Mouse (Mus musculus) intestine, postnatal 0 days (tissue): ENCODE results near the gene Scrt2. TPM values are rescaled to one million over a fixed set of nuclear protein-coding genes. Genes with fewer than 3 reads are reported as not detected.
A peak's percentile ranks its signal among the peaks of the same experiment; 100 is the strongest.

Source experiments
- ATAC-seq: fragments of 200-750 bp; cut with Nextera tagmentation; 2 replicates; pipeline ENCODE4 v1.8.0; 2017; ENCODE audit warnings: mild to moderate bottlenecking, moderate TSS enrichment, moderate library complexity
- H3K27ac ChIP-seq: fragments of 300-500 bp; sonication (generic); 2 replicates; pipeline ENCODE4 v1.5.1; 2014; ENCODE audit warnings: mild to moderate bottlenecking, low read depth, low read length, moderate library complexity
- H3K27me3 ChIP-seq: fragments of 300-500 bp; sonication (generic); replicated peaks from 2 replicates; pipeline ENCODE4 v1.6.1; 2014; ENCODE audit warnings: low read length, mixed read lengths; ENCODE audit not compliant: control insufficient read depth, insufficient read depth
- H3K36me3 ChIP-seq: fragments of 300-500 bp; sonication (generic); 2 replicates; pipeline ENCODE4 v1.6.1; 2014; ENCODE audit warnings: mild to moderate bottlenecking, moderate library complexity; ENCODE audit not compliant: control insufficient read depth, insufficient read depth
- H3K4me1 ChIP-seq: fragments of 300-500 bp; sonication (generic); replicated peaks from 2 replicates; pipeline ENCODE4 v1.6.1; 2014; ENCODE audit warnings: antibody characterized with exemption, low read length, mixed read lengths; ENCODE audit not compliant: control insufficient read depth, insufficient read depth
- H3K4me2 ChIP-seq: fragments of 300-500 bp; sonication (generic); replicated peaks from 2 replicates; pipeline ENCODE4 v1.6.1; 2014; ENCODE audit warnings: low read depth, mild to moderate bottlenecking, moderate library complexity
- H3K4me3 ChIP-seq: fragments of 300-500 bp; sonication (generic); 2 replicates; pipeline ENCODE4 v1.5.1; 2014; ENCODE audit warnings: low read depth, low read length
- H3K9ac ChIP-seq: fragments of 300-500 bp; sonication (generic); 2 replicates; pipeline ENCODE4 v1.6.1; 2014; ENCODE audit warnings: mild to moderate bottlenecking, low read depth, low read length
- H3K9me3 ChIP-seq: fragments of 300-500 bp; sonication (generic); 2 replicates; pipeline ENCODE4 v1.6.1; 2016; ENCODE audit warnings: mixed run types; ENCODE audit not compliant: control insufficient read depth
- CTCF ChIP-seq: sonication (generic); IDR thresholded peaks from 2 replicates; pipeline ENCODE4 v1.5.1; 2016; ENCODE audit warnings: low read depth, mild to moderate bottlenecking, control low read depth, antibody characterized with exemption, moderate library complexity
- WGBS: fragments of 180-500 bp; shearing (Covaris S2); extraction: QIAGEN DNeasy Blood & Tissue Kit; methylation state at CpG from one replicate; pipeline ENCODE4 v1.1.7; 2014; 5-methylcytosine and 5-hydroxymethylcytosine counted together
- polyA plus RNA-seq: library from polyadenylated mRNA; unstranded; fragments of >200 nt; fragmentation: Nextera tagmentation; extraction: Ambion mirVana; gene quantifications from 2 replicates; pipeline ENCODE4 v1.2.1, GENCODE M21; 2015

Scrt2 gene
- polyA plus RNA-seq, 1 experiment from 2014 or later = not detected

DNA sequence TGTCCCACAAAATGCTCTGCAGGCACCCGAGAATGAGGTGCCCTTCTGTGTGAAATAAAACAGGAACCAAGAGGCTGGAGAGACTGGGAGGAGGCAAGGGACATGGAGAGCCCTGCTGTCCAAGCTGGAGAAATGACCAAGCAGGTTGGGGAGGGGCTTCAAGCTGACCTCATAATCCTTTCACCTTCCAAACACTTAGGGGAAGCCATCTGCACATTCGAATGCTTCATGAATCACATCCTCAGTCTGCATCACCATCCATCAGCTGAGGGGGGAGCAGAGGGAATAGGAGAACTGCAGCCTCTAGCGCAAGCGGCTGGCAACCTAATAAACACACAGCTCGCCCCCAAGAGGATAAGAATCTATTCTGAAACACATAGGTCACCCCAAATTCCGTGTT is 21.0 kb downstream of the Scrt2 start:
- 56% methylated on average over 6 of the region's 6 CpGs for WGBS
- Histone ChIP-seq H3K27me3 (0 out of 2 replicates have a peak, but pooled peaks cover 3% of the 10 kb centered on the region), H3K4me1 (peaks cover 3% of the 10 kb centered on the region; the same call in 1 of the 2 replicates), H3K27ac (no peak overlapping the region), H3K4me3 (no peak overlapping the region), H3K4me2 (no peak overlapping the region), H3K9ac (no peak overlapping the region), H3K36me3 (peaks cover under 1% of the 10 kb centered on the region; the same call in 1 of the 2 replicates), H3K9me3 (no peaks in the 10 kb centered on the region)
- TF ChIP-seq CTCF = no peak
- ATAC-seq = no peak

DNA sequence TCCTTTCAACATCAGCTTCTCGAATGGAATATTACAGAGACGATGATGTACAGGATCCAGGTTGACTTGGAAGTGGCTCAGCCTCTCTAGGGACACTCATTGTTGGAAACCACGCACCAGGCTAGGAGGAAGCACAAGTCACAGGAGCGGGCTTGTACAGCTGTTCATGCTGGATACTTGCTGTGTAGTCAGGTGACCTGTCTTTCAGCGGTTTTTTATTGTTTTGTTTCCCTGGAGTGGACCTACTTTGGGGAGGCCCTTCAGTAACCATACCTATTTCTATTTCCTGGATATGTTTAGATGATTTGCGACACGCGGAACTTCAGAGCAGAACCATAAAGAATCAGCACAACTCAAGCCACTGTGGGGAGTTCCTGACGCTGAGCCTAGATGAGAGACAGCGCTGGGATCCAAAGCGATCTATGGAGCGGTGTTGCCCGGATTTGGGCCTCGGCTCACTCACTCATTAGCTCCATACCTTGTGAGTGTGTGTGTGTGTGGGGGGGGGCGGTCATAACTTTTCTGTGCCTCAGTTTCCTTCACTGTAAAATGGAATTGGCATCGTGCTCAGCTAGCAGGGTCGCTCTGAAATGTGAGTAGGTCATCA is 23.5 kb downstream of the Scrt2 start:
- no peak for TF ChIP-seq CTCF
- peak; percentile 47 for ATAC-seq
- peaks cover 3% of the 10 kb centered on the region for H3K4me1 ChIP-seq
- H3K27me3 ChIP-seq = 0 out of 2 replicates have a peak, but pooled peaks cover 3% of the 10 kb centered on the region
- H3K4me3 ChIP-seq = peak overlapping the region; percentile 72
- peak overlapping the region; percentile 97 for H3K27ac ChIP-seq
- peaks cover 14% of the 10 kb centered on the region; the same call in 1 of the 2 replicates for H3K36me3 ChIP-seq
- H3K4me2 ChIP-seq = peak overlapping the region; percentile 78
- H3K9me3 ChIP-seq = no peaks in the 10 kb centered on the region
- WGBS = 12% methylated on average over 17 of the region's 17 CpGs
- peak overlapping the region; percentile 93; the same call in 1 of the 2 replicates for H3K9ac ChIP-seq

DNA sequence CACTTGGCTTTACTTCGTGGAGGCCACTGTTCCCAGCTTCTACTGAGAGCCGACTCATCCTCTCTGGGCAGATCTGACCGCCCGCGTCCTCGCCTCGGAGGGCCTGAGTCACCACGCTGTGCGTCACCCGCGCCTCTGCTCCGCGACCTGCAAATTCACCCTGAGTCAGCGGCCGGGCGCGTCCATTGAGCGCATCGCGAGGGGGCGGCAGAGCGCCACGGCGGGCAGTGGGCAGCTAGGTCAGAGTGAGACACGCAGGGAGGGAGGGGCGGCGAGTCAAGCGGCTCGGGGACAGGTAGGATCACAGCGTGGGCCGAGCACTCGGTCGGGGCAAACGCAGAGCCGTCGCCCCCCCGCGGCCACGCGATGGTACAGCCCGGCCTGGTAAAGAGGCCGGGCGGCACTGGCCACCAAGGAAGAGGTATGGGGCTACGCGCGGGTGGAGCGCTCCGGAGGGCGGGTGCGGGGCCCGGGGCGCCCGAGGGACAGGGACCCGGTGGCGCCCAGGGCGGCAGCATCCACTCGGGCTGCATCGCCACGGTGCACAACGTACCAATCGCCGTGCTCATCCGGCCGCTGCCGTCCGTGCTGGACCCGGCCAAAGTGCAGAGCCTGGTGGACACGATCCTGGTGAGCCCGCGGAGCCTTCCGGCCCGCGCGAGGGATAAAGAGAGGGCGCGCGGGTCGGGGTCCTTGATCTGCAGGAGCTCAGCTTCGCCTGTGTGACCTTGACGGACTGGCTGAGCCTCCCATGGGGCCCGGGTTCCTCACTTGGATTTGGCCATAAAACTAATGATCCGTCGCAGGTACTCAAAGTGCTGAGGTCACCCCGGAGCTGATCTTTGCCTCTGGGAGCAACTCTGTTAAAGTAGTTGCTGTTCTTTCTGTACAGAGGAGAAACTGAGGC is 24.2 kb downstream of the Scrt2 start, which contains the start of gene Srxn1:
Gene Srxn1, plus strand, starts transcription at position 199 of the 907 bp plus-strand sequence.
- peak; percentile 89 for ATAC-seq
- peaks cover 14% of the 10 kb centered on the region; the same call in 1 of the 2 replicates for H3K36me3 ChIP-seq
- peak within 1 kb of the TSS; percentile 97 for H3K27ac ChIP-seq
- H3K4me3 ChIP-seq = peak within 1 kb of the TSS; percentile 72
- no peaks in the 10 kb centered on the region for H3K9me3 ChIP-seq
- TF ChIP-seq CTCF = peak; percentile 81
- peak within 1 kb of the TSS; percentile 93 for H3K9ac ChIP-seq
- peaks cover 3% of the 10 kb centered on the region for H3K4me1 ChIP-seq
- H3K27me3 ChIP-seq = 0 out of 2 replicates have a peak, but pooled peaks cover 3% of the 10 kb centered on the region
- peak within 1 kb of the TSS; percentile 78 for H3K4me2 ChIP-seq
- WGBS = under 1% methylated on average over 82 of the region's 84 CpGs

DNA sequence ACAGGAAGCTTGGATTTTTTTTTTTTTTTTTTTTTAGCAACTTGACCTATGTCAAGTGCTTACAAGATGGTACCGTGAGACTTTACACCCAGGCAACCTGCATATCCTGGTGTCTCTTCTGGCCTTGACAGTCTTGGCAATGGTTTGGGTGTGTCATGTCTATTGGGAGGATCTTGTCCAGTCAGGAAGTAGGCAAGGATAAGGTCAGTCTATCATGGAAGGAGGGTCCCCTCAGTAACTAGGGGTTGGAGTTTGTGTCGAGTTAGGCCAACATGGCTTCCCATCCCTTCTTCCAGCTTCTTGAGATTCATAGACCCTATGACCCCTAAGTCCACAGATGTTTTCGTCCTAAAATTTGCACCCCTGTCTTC is 24.9 kb downstream of the Scrt2 start:
- H3K36me3 ChIP-seq = peaks cover 17% of the 10 kb centered on the region; the same call in 1 of the 2 replicates
- H3K4me3 ChIP-seq = peak overlapping the region; percentile 72
- H3K27me3 ChIP-seq = 0 out of 2 replicates have a peak, but pooled peaks cover 3% of the 10 kb centered on the region
- peaks cover 3% of the 10 kb centered on the region for H3K4me1 ChIP-seq
- no peak for TF ChIP-seq CTCF
- H3K4me2 ChIP-seq = peak overlapping the region; percentile 78
- ATAC-seq = no peak
- H3K9ac ChIP-seq = peak overlapping the region; percentile 93
- WGBS = 68% methylated on average over 3 of the region's 3 CpGs
- H3K27ac ChIP-seq = peak overlapping the region; percentile 97
- H3K9me3 ChIP-seq = no peaks in the 10 kb centered on the region

DNA sequence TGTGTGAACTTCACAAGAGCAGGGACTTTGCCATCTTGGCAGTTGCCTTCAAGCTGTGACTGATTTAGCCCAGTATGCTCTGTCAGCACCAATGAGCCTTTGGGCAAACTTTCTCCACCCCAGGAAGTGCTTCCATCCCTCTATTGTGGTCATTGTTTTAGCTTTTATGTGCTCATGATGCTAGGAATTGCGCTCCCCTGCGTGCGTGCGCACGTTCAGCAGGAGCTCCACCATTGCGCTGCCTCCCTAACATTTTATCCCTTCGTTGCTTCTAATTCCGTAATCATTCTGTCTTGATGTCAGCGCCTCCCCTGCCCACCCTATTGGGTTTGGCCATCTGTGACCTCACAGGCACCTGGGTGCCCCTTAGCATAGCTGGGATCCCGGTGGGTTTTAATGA is 25.3 kb downstream of the Scrt2 start:
- 96% methylated on average over 10 of the region's 10 CpGs for WGBS
- Histone ChIP-seq H3K4me1 (peaks cover 3% of the 10 kb centered on the region), H3K36me3 (peaks cover 17% of the 10 kb centered on the region; the same call in 1 of the 2 replicates), H3K4me3 (peak overlapping the region; percentile 72), H3K4me2 (peak overlapping the region; percentile 78), H3K27me3 (0 out of 2 replicates have a peak, but pooled peaks cover 3% of the 10 kb centered on the region), H3K9ac (no peak overlapping the region), H3K27ac (peak overlapping the region; percentile 97), H3K9me3 (no peaks in the 10 kb centered on the region)
- no peak for ATAC-seq
- TF ChIP-seq CTCF = no peak

DNA sequence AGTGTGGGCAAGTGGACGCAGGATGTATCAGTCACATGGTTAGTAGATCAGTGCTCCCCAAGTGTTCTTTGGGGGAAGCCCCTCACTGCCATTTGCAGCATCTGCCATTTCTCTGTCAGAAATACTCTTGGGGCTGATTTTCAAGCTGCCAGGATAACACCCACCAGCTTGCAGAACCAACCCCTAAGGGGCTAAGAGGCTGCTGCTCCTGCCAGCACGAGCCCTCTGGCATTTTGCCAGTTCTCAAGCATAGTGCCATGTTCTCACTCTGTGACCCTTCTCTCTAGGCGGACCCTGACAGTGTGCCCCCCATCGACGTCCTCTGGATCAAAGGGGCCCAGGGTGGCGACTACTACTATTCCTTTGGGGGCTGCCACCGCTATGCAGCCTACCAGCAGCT is 27.4 kb downstream of the Scrt2 start:
- 62% methylated on average over 7 of the region's 7 CpGs for WGBS
- H3K27ac ChIP-seq = peak overlapping the region; percentile 80

More for the DNA sequence above, 27.4 kb downstream of the Scrt2 start:
- H3K9me3 ChIP-seq = no peaks in the 10 kb centered on the region
- H3K9ac ChIP-seq = no peak overlapping the region
- ATAC-seq = no peak
- H3K27me3 ChIP-seq = no peaks in the 10 kb centered on the region
- H3K4me1 ChIP-seq = peaks cover 3% of the 10 kb centered on the region
- H3K4me2 ChIP-seq = no peak overlapping the region
- H3K36me3 ChIP-seq = peaks cover 17% of the 10 kb centered on the region; the same call in 1 of the 2 replicates
- H3K4me3 ChIP-seq = no peak overlapping the region
- no peak for TF ChIP-seq CTCF
